Mouse (Mus musculus): ENCODE measurements around the gene Psmd5.
"Not testable (repeated sequence)": the region's sequence is repeated elsewhere in the genome, so short reads cannot be mapped to it uniquely, and the experiment has no call there.

Psmd5 gene

GRCm38 (mm10) chr2:34825827-34826459 is 48.8 kb downstream of the Psmd5 start, which contains the start of gene Fbxw2:
Gene Fbxw2 (minus strand): TSS chr2:34826311.
- DNase-seq, result peak; percentile 95

GRCm38 (mm10) chr2:34818492-34818891 is 56.3 kb downstream of the Psmd5 start:
- DNase-seq, result no peak

- DNase-seq, result not testable (repeated sequence)
Observed at GRCm38 (mm10) chr2:34815893-34816292, 58.9 kb downstream of the Psmd5 start.

GRCm38 (mm10) chr2:34812706-34813105 is 62.1 kb downstream of the Psmd5 start:
- no peak for DNase-seq

- no peak for DNase-seq
Observed at GRCm38 (mm10) chr2:34810775-34811174, 64.0 kb downstream of the Psmd5 start.

GRCm38 (mm10) chr2:34809568-34809967 is 65.2 kb downstream of the Psmd5 start:
- DNase-seq, result no peak

GRCm38 (mm10) chr2:34808057-34808456 is 66.7 kb downstream of the Psmd5 start:
- no peak for DNase-seq

GRCm38 (mm10) chr2:34805364-34805950 is 69.3 kb downstream of the Psmd5 start:
- DNase-seq, result no peak

GRCm38 (mm10) chr2:34804815-34805214 is 70.0 kb downstream of the Psmd5 start:
- DNase-seq, result no peak

- no peak for DNase-seq
Observed at GRCm38 (mm10) chr2:34804172-34804571, 70.6 kb downstream of the Psmd5 start.

GRCm38 (mm10) chr2:34803746-34804145 is 71.0 kb downstream of the Psmd5 start:
- no peak for DNase-seq

- peak; percentile 22 for DNase-seq
Observed at GRCm38 (mm10) chr2:34802565-34803245, 72.1 kb downstream of the Psmd5 start.

- peak; percentile 100 for DNase-seq
Observed at GRCm38 (mm10) chr2:34801516-34802482, 73.0 kb downstream of the Psmd5 start.

- DNase-seq, result no peak
Observed at GRCm38 (mm10) chr2:34800371-34800770, 74.4 kb downstream of the Psmd5 start.
